Mouse (Mus musculus) neural tube, embryonic 10.5 days (tissue): ENCODE measurements around the gene Ints3.

Experiments
- DNase-seq: peaks from one replicate; pipeline ENCODE4 v3.0.0-alpha.2; 2017; ENCODE audit warnings: low spot score; ENCODE audit errors: extremely low spot score

The Ints3 gene

GRCm38 (mm10) chr3:90391004-90391403 lies 42.4 kb downstream of the Ints3 start:
- DNase-seq, result no peak

DNA sequence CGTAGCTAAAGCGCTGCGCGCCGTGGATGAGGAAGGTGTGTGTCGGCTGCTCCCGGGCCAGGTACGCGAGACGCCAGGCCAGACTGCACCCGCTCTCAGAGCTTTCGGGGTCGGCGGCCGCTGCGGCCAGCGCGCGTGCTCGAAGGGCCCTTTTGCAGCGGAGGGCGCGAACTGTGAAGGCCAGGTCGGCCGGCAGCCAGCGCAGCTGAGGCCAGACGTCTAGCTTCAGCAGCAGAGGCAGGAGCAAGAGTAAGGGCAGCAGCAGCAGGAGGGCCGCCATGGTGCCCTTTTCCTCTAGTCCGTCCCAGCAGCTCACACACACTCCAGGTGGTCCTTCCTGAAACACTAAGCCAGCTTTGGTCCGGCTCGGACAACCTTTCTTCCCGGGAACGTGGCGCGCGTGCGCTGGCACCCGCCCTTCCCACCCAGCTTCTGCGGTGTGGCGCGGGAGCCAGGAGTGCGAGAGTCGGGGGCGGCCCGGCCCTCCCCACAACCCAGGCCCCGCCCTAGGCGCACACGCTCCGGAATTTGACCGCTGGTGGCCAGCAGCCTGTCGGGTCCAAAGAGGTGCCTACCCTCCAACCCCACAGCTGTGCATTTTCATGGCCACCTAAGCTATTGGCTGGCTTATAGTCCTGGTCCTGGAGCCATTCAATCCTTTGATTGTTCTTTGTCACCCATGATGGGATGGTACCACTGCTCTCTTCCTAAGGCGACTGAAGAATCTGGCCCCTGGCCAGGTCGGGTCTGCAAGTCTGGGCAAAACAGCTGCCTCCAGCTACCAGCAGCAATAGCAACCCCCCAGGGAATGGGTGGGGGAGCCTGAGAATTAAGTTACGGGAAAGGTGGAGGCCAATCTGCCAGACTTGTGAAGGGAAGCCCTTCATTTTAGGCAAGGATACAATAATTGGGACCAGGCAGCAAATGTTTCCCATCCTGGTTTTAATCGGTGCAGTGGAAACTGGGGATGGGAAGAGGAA lies 43.6 kb downstream of the Ints3 start, which contains the start of gene Slc27a3:
Slc27a3 (minus strand) TSS at position 428 of the 980 bp plus-strand sequence.
- peak; percentile 83 for DNase-seq

GRCm38 (mm10) chr3:90388726-90389510 lies 44.5 kb downstream of the Ints3 start:
- DNase-seq, result no peak

GRCm38 (mm10) chr3:90388192-90388591 lies 45.2 kb downstream of the Ints3 start:
- no peak for DNase-seq

GRCm38 (mm10) chr3:90387483-90387882 lies 45.9 kb downstream of the Ints3 start:
- no peak for DNase-seq

DNA sequence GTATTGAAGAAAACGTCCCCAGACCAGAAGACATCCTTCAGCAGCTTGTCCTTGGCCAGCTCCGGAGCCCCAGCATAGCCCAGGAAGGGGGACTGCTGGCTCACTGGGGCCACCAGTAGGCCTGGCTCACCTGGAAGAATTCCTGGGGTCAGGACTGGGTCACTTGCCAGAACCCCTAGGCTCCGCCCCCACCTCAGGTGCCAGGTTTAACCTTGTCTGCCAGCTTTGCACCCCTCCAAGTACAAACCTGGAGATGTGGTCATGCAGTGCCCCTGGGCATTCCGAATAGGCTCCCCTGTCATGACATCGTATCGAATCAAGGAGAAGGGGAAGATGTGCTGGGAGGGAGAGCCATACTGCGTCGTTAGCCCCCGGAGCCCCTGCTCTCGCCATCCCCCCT lies 46.6 kb downstream of the Ints3 start:
- no peak for DNase-seq

DNA sequence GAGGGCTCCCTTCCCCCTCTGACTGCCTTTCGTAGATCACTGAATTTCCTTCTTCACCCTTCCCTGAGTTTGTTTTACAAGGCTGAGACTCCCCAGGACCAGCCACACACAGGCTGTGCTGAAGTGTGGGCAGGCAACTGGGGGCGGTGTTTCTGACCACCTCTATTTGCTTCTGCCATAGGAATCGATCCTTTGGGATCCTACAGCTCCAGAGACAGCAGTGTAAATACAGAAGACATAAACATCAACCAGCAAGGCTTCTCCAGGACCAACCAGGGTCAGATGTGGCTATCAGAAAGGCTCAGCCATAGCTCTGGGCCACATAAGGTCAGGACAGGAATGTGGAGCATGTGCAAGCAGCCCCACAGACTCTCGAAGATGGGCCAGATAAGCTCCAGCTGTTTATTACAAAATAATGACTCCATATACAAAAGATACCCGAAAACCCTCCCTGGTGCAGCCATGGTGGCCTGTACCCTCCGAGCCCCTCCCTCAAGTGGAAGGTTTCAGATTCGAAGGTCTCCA lies 48.5 kb downstream of the Ints3 start:
- DNase-seq, result no peak

DNA sequence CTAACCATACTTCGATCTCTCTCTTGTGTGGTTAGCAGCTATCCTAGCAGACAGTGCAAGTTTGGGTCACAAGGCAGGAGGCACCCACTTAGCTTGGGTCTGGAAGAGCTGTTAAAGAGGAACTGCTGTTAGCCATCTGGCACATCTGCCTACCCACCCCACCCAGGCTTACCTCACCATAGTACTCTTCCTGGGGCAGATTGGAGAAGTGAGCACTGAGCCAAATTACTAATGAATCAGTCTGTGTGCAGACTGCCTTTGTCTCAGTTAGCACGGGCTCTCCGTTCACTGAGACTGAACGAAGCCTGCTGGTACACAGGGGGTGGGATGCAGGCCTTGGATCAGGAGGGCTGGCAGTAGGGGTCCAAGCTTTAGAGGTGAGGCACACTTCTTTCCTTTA lies 49.7 kb downstream of the Ints3 start:
- no peak for DNase-seq

- no peak for DNase-seq
Observed at GRCm38 (mm10) chr3:90381727-90382126, 51.7 kb downstream of the Ints3 start.

- no peak for DNase-seq
Observed at GRCm38 (mm10) chr3:90378496-90378895, 54.9 kb downstream of the Ints3 start.

DNA sequence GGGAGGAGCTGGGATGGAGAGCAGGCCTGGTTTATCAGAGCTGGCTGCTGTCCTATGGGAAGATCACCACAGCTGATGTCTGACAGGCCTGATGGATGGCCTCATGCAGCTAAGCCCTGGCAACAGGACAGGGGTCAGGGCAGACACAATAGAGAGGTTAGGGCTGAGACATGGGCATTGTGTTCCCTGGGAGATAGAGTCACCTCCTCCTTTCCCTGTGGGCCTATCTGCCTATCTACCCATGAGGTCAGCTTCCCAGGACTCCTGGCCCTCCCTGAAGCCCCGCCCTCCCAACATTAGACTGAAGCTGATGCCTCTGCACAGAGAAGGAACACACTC lies 57.2 kb downstream of the Ints3 start:
- DNase-seq, result peak; percentile 69

- no peak for DNase-seq
Observed at GRCm38 (mm10) chr3:90375562-90376246, 57.7 kb downstream of the Ints3 start.

DNA sequence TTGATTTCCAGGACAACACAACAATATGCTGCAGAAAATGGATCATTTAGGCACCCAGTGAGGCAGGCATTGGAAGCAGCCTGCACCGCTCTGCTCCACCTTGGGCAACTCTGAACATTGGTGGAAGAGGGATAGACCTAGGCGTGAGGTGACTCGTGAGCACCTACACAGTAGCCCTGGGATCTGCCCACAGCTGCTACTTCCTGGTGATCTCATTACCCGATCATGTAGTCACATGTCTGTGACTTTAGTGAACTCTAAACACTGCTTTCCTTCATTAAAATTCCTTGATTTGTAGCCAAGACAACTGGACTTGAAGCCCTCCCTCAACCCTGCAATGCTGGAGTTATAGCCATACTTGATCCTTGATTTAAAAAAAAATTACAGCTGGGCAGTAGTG lies 59.1 kb downstream of the Ints3 start:
- DNase-seq, result no peak

GRCm38 (mm10) chr3:90373432-90374028 lies 59.9 kb downstream of the Ints3 start:
- DNase-seq, result peak; percentile 85

- DNase-seq, result no peak
Observed at GRCm38 (mm10) chr3:90372817-90373216, 60.6 kb downstream of the Ints3 start.

- no peak for DNase-seq
Observed at GRCm38 (mm10) chr3:90371857-90372256, 61.6 kb downstream of the Ints3 start.

DNA sequence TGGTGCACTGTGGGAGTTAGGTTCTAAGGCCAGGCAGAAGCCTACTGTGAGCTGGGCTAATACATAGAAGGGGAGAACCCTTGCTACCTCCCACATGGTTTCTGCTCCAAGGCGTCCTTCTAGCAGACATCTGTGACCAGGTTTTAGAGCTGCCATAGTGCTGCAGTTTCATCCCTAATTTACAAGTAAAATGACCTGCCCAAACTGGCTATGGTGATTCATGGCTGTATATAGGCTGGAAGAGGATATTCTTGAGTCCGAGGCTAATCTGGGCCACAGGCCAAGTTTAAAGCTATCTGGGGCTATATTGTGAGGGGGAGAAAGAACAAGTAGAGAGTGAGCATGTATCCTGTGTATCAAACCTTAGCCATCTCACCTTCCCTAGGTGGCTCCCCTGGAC lies 64.4 kb downstream of the Ints3 start:
- no peak for DNase-seq

DNA sequence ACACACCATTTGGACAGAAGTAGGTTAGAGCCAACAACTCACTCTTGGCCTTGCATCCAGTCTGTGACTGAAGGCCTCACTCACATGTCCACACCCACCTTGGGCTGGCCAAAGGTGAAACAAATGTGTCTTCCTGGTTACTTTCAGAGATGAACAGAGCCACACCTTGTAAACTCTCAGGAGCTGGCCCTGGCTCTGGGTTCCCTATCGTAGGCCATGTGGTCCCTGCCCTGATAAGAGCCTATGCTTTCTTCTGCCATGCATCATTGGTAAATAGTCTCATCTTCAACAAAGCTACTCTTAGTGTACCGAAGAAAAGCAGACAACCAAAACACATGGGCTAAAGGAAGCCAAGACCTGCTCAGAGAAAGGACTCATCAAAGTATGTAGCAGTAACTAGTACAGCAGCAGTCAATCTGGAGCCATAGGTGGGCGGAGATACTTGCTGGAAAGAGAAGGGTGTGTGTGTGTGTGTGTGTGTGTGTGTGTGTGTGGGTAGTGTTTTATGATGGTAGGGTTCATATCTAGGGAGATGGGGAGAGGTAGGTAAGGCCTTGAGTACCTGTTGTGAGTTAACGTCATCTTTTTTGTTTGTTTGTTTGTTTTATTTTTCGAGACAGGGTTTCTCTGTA lies 66.3 kb downstream of the Ints3 start:
- DNase-seq, result no peak

GRCm38 (mm10) chr3:90362346-90362745 lies 71.1 kb downstream of the Ints3 start:
- DNase-seq, result no peak

- no peak for DNase-seq
Observed at GRCm38 (mm10) chr3:90361476-90361875, 71.9 kb downstream of the Ints3 start.

DNA sequence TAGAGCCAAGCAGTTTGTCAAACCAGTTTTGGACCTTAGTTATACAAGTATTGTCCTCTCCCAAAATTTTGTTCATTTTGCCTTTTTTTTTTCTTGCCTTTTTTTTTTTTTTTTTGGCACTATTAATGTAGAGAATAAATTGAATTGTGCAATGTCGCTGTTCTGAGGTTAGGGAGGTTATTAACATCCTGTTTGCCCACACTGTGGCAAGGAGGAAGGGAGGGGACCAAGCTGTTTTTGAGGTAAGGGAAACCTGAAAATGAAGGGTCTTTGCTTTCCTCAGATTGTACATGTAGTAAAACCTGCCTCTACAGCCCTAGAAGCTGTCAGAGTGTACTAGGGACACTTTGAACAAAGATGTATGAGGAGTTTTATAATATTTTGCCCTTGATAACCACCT lies 74.2 kb downstream of the Ints3 start:
- DNase-seq, result no peak
